Mouse (Mus musculus) kidney, postnatal 0 days (tissue): ENCODE measurements around the gene Epb41l3. TPM values are rescaled to one million over a fixed set of nuclear protein-coding genes. Genes with fewer than 3 reads are reported as not detected.

ENCODE experiments used
- ATAC-seq: fragments of 200-750 bp; cut with Nextera tagmentation; replicated peaks from 2 replicates; pipeline ENCODE4 v1.8.0; 2017; ENCODE audit warnings: low read depth, moderate number of reproducible peaks, moderate TSS enrichment, moderate library complexity; ENCODE audit not compliant: low FRiP score
- DNase-seq: peaks from one replicate; pipeline ENCODE4 v3.0.0-alpha.2; 2016; ENCODE audit warnings: low spot score
- H3K27ac ChIP-seq: fragments of 300-500 bp; sonication (generic); 2 replicates; pipeline ENCODE4 v1.5.1; 2014; ENCODE audit warnings: mild to moderate bottlenecking
- H3K27me3 ChIP-seq: fragments of 300-500 bp; sonication (generic); 2 replicates; pipeline ENCODE4 v1.6.1; 2014; ENCODE audit warnings: low read length, mixed read lengths; ENCODE audit not compliant: insufficient read depth
- H3K36me3 ChIP-seq: fragments of 300-500 bp; sonication (generic); 2 replicates; pipeline ENCODE4 v1.6.1; 2014; ENCODE audit warnings: low read length, mixed read lengths; ENCODE audit not compliant: insufficient read depth
- H3K4me1 ChIP-seq: fragments of 300-500 bp; sonication (generic); replicated peaks from 2 replicates; pipeline ENCODE4 v1.6.1; 2014; ENCODE audit warnings: antibody characterized with exemption, low read length, mixed read lengths; ENCODE audit not compliant: insufficient read depth
- H3K4me2 ChIP-seq: fragments of 300-500 bp; sonication (generic); 2 replicates; pipeline ENCODE4 v1.6.1; 2014; ENCODE audit warnings: mild to moderate bottlenecking, low read length, moderate library complexity, mixed read lengths
- H3K4me3 ChIP-seq: fragments of 300-500 bp; sonication (generic); replicated peaks from 2 replicates; pipeline ENCODE4 v1.5.1; 2014; ENCODE audit warnings: low read depth, low read length
- H3K9ac ChIP-seq: fragments of 300-500 bp; sonication (generic); 2 replicates; pipeline ENCODE4 v1.6.1; 2014; ENCODE audit warnings: low read depth, low read length
- H3K9me3 ChIP-seq: fragments of 300-500 bp; sonication (generic); replicated peaks from 2 replicates; pipeline ENCODE4 v1.6.1; 2016; ENCODE audit warnings: low read length, inconsistent platforms, mixed read lengths
- CTCF ChIP-seq: IDR thresholded peaks from 2 replicates; pipeline ENCODE4 v1.5.1; 2016; ENCODE audit warnings: antibody characterized with exemption, low read depth, mild to moderate bottlenecking, moderate library complexity
- WGBS: fragments of 180-500 bp; shearing (Covaris S2); extraction: QIAGEN DNeasy Blood & Tissue Kit; methylation state at CpG from one replicate; pipeline ENCODE4 v1.1.7; 2014; 5-methylcytosine and 5-hydroxymethylcytosine counted together
- polyA plus RNA-seq: library from polyadenylated mRNA; unstranded; fragments of >200 nt; fragmentation: Nextera tagmentation; extraction: Ambion mirVana; gene quantifications from 2 replicates; pipeline ENCODE4 v1.2.1, GENCODE M21; 2015

Epb41l3 gene
- polyA plus RNA-seq, 1 experiment from 2014 or later: 13.3 TPM

DNA sequence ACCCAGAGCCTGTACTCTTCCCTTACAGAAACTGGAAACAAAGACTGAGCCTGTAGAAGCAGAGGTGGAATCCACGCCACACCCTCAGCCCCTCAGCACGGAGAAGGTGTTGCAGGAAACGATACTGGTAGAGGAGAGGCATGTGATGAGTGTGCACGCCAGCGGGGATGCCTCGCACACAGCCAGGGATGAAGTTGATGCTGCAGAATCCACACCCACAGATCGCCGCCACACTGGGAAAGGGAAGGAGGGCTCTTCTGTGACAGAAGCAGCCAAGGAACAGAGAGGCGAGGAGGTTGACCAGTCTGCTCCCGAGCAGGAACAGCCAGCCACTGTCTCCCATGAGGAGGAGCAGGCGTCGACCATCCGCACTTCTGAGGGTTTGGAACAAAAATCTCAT lies 209.0 kb downstream of the Epb41l3 start:
- no peak overlapping the region for H3K27ac ChIP-seq
- H3K9ac ChIP-seq: no peak overlapping the region
- no peaks in the 10 kb centered on the region for H3K4me1 ChIP-seq
- DNase-seq: no peak
- H3K27me3 ChIP-seq: no peaks in the 10 kb centered on the region
- no peak overlapping the region for H3K4me2 ChIP-seq
- no peak for TF ChIP-seq CTCF
- no peaks in the 10 kb centered on the region for H3K9me3 ChIP-seq
- ATAC-seq: no peak
- 92% methylated on average over 13 of the region's 13 CpGs for WGBS
- H3K36me3 ChIP-seq: peaks cover 19% of the 10 kb centered on the region; the same call in 1 of the 2 replicates
- no peak overlapping the region for H3K4me3 ChIP-seq

GRCm38 (mm10) chr17:69288130-69288529 lies 212.6 kb downstream of the Epb41l3 start:
- no peaks in the 10 kb centered on the region for H3K9me3 ChIP-seq
- TF ChIP-seq CTCF: no peak
- WGBS: 92% methylated on average over 12 of the region's 12 CpGs
- no peaks in the 10 kb centered on the region for H3K4me1 ChIP-seq
- H3K27me3 ChIP-seq: no peaks in the 10 kb centered on the region
- no peak for DNase-seq
- no peak for ATAC-seq
- peaks cover 19% of the 10 kb centered on the region; the same call in 1 of the 2 replicates for H3K36me3 ChIP-seq
- no peak overlapping the region for H3K9ac ChIP-seq
- no peak overlapping the region for H3K4me3 ChIP-seq
- no peak overlapping the region for H3K4me2 ChIP-seq
- no peak overlapping the region for H3K27ac ChIP-seq

DNA sequence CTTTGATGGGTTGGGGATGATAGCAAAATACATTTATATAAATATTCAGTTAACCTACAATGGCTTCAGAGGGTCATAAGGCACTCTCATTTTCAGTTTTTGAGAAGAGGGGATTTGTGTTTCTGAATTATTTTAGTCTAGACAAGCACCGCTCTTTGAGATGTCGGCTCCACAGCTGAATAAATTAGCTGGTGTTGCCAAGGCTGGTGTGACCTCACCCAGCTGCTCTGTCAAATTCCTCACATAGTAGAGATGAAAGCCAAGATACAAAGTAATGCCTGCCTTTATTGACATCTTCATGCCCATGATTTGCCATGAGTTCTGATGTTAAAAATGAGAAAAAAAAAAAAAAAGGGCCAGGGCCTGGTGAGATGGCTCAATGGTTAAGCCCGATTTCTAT lies 214.8 kb downstream of the Epb41l3 start:
- Histone ChIP-seq H3K9me3 (no peaks in the 10 kb centered on the region), H3K27me3 (no peaks in the 10 kb centered on the region), H3K4me3 (no peak overlapping the region), H3K36me3 (peaks cover 19% of the 10 kb centered on the region; the same call in 1 of the 2 replicates), H3K9ac (no peak overlapping the region), H3K4me2 (no peak overlapping the region), H3K4me1 (no peaks in the 10 kb centered on the region), H3K27ac (no peak overlapping the region)
- no peak for ATAC-seq
- no peak for TF ChIP-seq CTCF
- DNase-seq: no peak
- WGBS: 86% methylated on average over 3 of the region's 3 CpGs

DNA sequence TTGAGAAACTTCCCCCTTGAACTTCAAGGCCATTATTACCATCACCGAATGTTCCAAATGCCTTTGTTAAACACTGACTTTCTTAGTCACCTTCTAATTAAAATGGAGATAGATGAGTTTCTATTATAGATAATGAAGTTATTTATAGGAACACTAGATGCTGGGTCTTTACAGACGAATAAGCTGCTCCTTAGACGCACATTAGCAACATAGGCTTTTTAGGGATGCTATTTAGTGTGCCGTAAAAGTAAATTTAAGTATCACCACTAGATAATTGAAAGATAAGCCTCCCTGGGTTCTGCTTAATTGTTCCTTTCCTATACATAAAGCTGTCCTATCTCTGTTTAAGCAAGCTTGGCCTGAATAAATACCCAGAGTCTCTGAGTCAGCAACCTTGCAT lies 226.1 kb downstream of the Epb41l3 start:
- DNase-seq: no peak
- Histone ChIP-seq H3K4me1 (no peaks in the 10 kb centered on the region), H3K36me3 (no peaks in the 10 kb centered on the region), H3K4me2 (no peak overlapping the region), H3K27ac (no peak overlapping the region), H3K27me3 (no peaks in the 10 kb centered on the region), H3K9ac (no peak overlapping the region), H3K9me3 (no peaks in the 10 kb centered on the region), H3K4me3 (no peak overlapping the region)
- no peak for ATAC-seq
- no peak for TF ChIP-seq CTCF
- WGBS: 68% methylated on average over 4 of the region's 4 CpGs

- no peaks in the 10 kb centered on the region for H3K4me1 ChIP-seq
- H3K4me3 ChIP-seq: no peak overlapping the region
- no peak overlapping the region for H3K9ac ChIP-seq
- DNase-seq: no peak
- H3K27ac ChIP-seq: no peak overlapping the region
- no peaks in the 10 kb centered on the region for H3K9me3 ChIP-seq
- no peak for TF ChIP-seq CTCF
- WGBS: 76% methylated on average over 11 of the region's 11 CpGs
- H3K4me2 ChIP-seq: no peak overlapping the region
- H3K27me3 ChIP-seq: no peaks in the 10 kb centered on the region
- no peak for ATAC-seq
- H3K36me3 ChIP-seq: no peaks in the 10 kb centered on the region
These were observed 228.2 kb downstream of the Epb41l3 start for GRCm38 (mm10) chr17:69303579-69304274.

DNA sequence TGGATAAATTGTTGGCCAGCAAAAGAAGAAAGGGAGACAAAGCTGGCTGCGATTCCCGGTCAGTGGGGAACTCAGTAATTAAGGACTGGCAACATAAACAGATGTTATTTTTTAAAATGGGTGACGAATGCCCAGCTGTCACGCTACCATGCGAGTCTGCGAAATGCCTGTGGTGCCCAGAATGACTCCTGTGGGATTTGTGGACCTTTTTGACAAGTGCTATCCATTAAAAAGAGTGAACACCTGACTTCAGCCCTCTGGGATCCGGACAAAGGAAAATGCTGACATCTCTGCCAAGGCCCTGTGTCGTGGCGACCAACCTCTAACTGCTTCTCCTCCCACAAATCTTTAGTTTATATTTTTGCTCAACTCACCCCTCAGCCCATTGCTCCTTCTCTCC lies 232.2 kb downstream of the Epb41l3 start:
- no peak for ATAC-seq

GRCm38 (mm10) chr17:69309872-69310271 lies 234.4 kb downstream of the Epb41l3 start:
- no peaks in the 10 kb centered on the region for H3K27me3 ChIP-seq
- no peak overlapping the region for H3K4me2 ChIP-seq
- no peak for ATAC-seq
- WGBS: 72% methylated on average over 4 of the region's 4 CpGs
- no peaks in the 10 kb centered on the region for H3K9me3 ChIP-seq
- H3K36me3 ChIP-seq: no peaks in the 10 kb centered on the region
- no peak overlapping the region for H3K9ac ChIP-seq
- no peak overlapping the region for H3K27ac ChIP-seq
- H3K4me1 ChIP-seq: no peaks in the 10 kb centered on the region
- DNase-seq: no peak
- H3K4me3 ChIP-seq: no peak overlapping the region
- no peak for TF ChIP-seq CTCF

More for the DNA sequence above, 232.2 kb downstream of the Epb41l3 start:
- no peak overlapping the region for H3K4me2 ChIP-seq
- DNase-seq: no peak
- H3K27ac ChIP-seq: no peak overlapping the region
- H3K9ac ChIP-seq: no peak overlapping the region
- H3K36me3 ChIP-seq: no peaks in the 10 kb centered on the region
- WGBS: 63% methylated on average over 9 of the region's 9 CpGs
- no peaks in the 10 kb centered on the region for H3K9me3 ChIP-seq
- H3K4me1 ChIP-seq: no peaks in the 10 kb centered on the region
- H3K27me3 ChIP-seq: no peaks in the 10 kb centered on the region
- no peak for TF ChIP-seq CTCF
- H3K4me3 ChIP-seq: no peak overlapping the region
